In the genomic region with DNA sequence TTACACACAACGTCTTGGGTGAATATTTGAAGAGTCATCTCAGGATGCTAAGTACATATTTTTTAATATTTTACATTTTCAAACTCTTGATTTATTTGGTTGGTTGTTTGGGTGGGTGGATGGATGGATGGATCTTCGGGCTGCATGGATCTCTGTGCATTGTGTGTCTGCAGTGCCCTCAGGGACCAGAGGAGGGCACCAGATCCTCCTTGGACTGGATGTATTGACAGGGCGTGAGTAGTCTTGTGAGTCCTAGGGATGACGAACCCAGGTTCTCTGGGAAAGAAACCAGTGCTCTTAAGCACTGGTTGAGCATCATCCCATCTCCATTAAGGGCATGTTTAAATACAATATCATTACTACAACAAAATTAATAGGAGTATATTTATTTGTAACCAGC, we compare ENCODE assay signal across 17 mouse cellular contexts.
DNase-seq lines count a peak whose midpoint lies in the region; ATAC-seq and TF ChIP-seq lines count a peak whose summit lies in the region.
"Had no signal": no experiment of that assay in that cellular context is flagged by ENCODE, and none has a peak within 500 bp of the region (broad histone marks: within the 10 kb centered on the region; RNA-seq: fewer than 3 reads in every experiment).

No protein-coding gene starts in this region.

- H3K9ac ChIP-seq in intestine, postnatal 0 days (ENCODE audit: low read depth, low read length), result no peak overlapping the region
- no peak overlapping the region for H3K9ac ChIP-seq in intestine, embryonic 16.5 days (ENCODE audit: low read depth, low read length)
- no peak overlapping the region for H3K9ac ChIP-seq in neural tube, embryonic 15.5 days (replicated peaks)
- H3K9ac ChIP-seq: heart, embryonic 12.5 days; limb, embryonic 15.5 days; stomach, embryonic 15.5 days had no signal

- H3K27ac ChIP-seq in intestine, postnatal 0 days (ENCODE audit: low read depth, low read length), result no peak overlapping the region
- H3K27ac ChIP-seq in intestine, embryonic 16.5 days (ENCODE audit: low read length), result no peak overlapping the region
- H3K27ac ChIP-seq in neural tube, embryonic 15.5 days (replicated peaks), result no peak overlapping the region
- H3K27ac ChIP-seq: limb, embryonic 15.5 days; stomach, embryonic 15.5 days had no signal

- no peaks in the 10 kb centered on the region for H3K36me3 ChIP-seq in intestine, postnatal 0 days (ENCODE audit: control insufficient read depth, insufficient read depth)
- H3K36me3 ChIP-seq in intestine, embryonic 16.5 days (ENCODE audit: control insufficient read depth, insufficient read depth, low read length), result no peaks in the 10 kb centered on the region
- no peaks in the 10 kb centered on the region for H3K36me3 ChIP-seq in neural tube, embryonic 15.5 days
- H3K36me3 ChIP-seq: heart, embryonic 12.5 days; limb, embryonic 15.5 days; stomach, embryonic 15.5 days had no signal

- H3K4me2 ChIP-seq in intestine, postnatal 0 days (replicated peaks; ENCODE audit: low read depth), result no peak overlapping the region
- no peak overlapping the region for H3K4me2 ChIP-seq in intestine, embryonic 16.5 days (ENCODE audit: low read depth, low read length)
- no peak overlapping the region for H3K4me2 ChIP-seq in neural tube, embryonic 15.5 days
- H3K4me2 ChIP-seq: heart, embryonic 12.5 days; limb, embryonic 15.5 days; stomach, embryonic 15.5 days had no signal

- H3K4me1 ChIP-seq in intestine, postnatal 0 days (replicated peaks; ENCODE audit: control insufficient read depth, insufficient read depth, low read length), result no peaks in the 10 kb centered on the region
- no peaks in the 10 kb centered on the region for H3K4me1 ChIP-seq in intestine, embryonic 16.5 days (ENCODE audit: control insufficient read depth, insufficient read depth, low read length)
- no peaks in the 10 kb centered on the region for H3K4me1 ChIP-seq in neural tube, embryonic 15.5 days
- H3K4me1 ChIP-seq: heart, embryonic 12.5 days; limb, embryonic 15.5 days; stomach, embryonic 15.5 days had no signal

- 72% methylated on average over 4 of the region's 4 CpGs for WGBS in intestine, postnatal 0 days
- 67% methylated on average over 4 of the region's 4 CpGs for WGBS in intestine, embryonic 16.5 days
- WGBS in neural tube, embryonic 15.5 days, result 80% methylated on average over 4 of the region's 4 CpGs

- no peak overlapping the region for H3K4me3 ChIP-seq in intestine, postnatal 0 days (ENCODE audit: low read depth, low read length)
- no peak overlapping the region for H3K4me3 ChIP-seq in intestine, embryonic 16.5 days (ENCODE audit: low read length)
- no peak overlapping the region for H3K4me3 ChIP-seq in neural tube, embryonic 15.5 days (replicated peaks)
- H3K4me3 ChIP-seq: erythroblast, embryonic 14.5 days; heart, embryonic 12.5 days; limb, embryonic 15.5 days; stomach, embryonic 15.5 days had no signal

- DNase-seq in retina, embryonic 14.5 days (ENCODE audit: low spot score), result peak; percentile 4
- DNase-seq in retina, postnatal 1 day, result no peak
- peak; percentile 61 for DNase-seq in ZHBTc4 (ENCODE audit: low read depth, low spot score)
- DNase-seq in c-Kit-positive CD71-positive TER-119-positive erythroid progenitor cells, embryonic 14.5 days (ENCODE audit: low spot score), result no peak
- DNase-seq: adrenal gland, postnatal 36 days; cerebellum, adult 18-20 months; gastrocnemius, postnatal 25 days; kidney, adult 11 months; lung, postnatal 10 days; midbrain, embryonic 14.5 days had no signal

- no peak for ATAC-seq in intestine, postnatal 0 days
- no peak for ATAC-seq in intestine, embryonic 16.5 days
- ATAC-seq in neural tube, embryonic 15.5 days (ENCODE audit: low FRiP score), result no peak

- no peaks in the 10 kb centered on the region for H3K9me3 ChIP-seq in intestine, postnatal 0 days (ENCODE audit: control insufficient read depth)
- H3K9me3 ChIP-seq in intestine, embryonic 16.5 days (ENCODE audit: control insufficient read depth, low read length), result no peaks in the 10 kb centered on the region
- no peaks in the 10 kb centered on the region for H3K9me3 ChIP-seq in neural tube, embryonic 15.5 days (replicated peaks)
- H3K9me3 ChIP-seq: limb, embryonic 15.5 days; stomach, embryonic 15.5 days had no signal

- H3K27me3 ChIP-seq in intestine, postnatal 0 days (replicated peaks; ENCODE audit: control insufficient read depth, insufficient read depth, low read length), result no peaks in the 10 kb centered on the region
- H3K27me3 ChIP-seq in intestine, embryonic 16.5 days (replicated peaks; ENCODE audit: control insufficient read depth, insufficient read depth, low read length), result no peaks in the 10 kb centered on the region
- H3K27me3 ChIP-seq in neural tube, embryonic 15.5 days (replicated peaks), result no peaks in the 10 kb centered on the region
- H3K27me3 ChIP-seq: heart, embryonic 12.5 days; limb, embryonic 15.5 days; stomach, embryonic 15.5 days had no signal

- 0 out of 2 replicates have a peak, but pooled peaks have one; percentile 8 for TF ChIP-seq CTCF in intestine, postnatal 0 days (IDR thresholded peaks at IDR 0.05; ENCODE audit: low read depth)

Comparison
In these comparisons a context has a peak if more than half of its experiments do, and no peak if none do; other contexts are left out.
1. DNase-seq: peak in retina, embryonic 14.5 days (single experiment) and ZHBTc4 (single experiment); none in retina, postnatal 1 day (single experiment) and c-Kit-positive CD71-positive TER-119-positive erythroid progenitor cells, embryonic 14.5 days (single experiment).